Mouse (Mus musculus) forebrain, embryonic 13.5 days (tissue): ENCODE measurements at regions not wholly inside any gene's neighbourhood (a gene's known extent, or its start where the extent isn't known, plus 50 kb on each side); places are given as distances from the start of the nearest gene placed in this dataset.

Source experiments
- ATAC-seq: fragments of 200-750 bp; cut with Nextera tagmentation; 2 replicates; pipeline ENCODE4 v1.8.0; 2017
- H3K27ac ChIP-seq: fragments of 300-500 bp; sonication (generic); 2 replicates; pipeline ENCODE4 v1.5.1; 2015; ENCODE audit warnings: inconsistent platforms, mild to moderate bottlenecking, moderate library complexity
- H3K27me3 ChIP-seq: fragments of 300-500 bp; sonication (generic); 2 replicates; pipeline ENCODE4 v1.6.1; 2015; ENCODE audit warnings: mild to moderate bottlenecking, inconsistent platforms
- H3K36me3 ChIP-seq: fragments of 300-500 bp; sonication (generic); 2 replicates; pipeline ENCODE4 v1.6.1; 2015; ENCODE audit warnings: mild to moderate bottlenecking, inconsistent platforms; ENCODE audit not compliant: poor library complexity, severe bottlenecking
- H3K4me1 ChIP-seq: fragments of 300-500 bp; sonication (generic); 2 replicates; pipeline ENCODE4 v1.6.1; 2015; ENCODE audit warnings: inconsistent platforms
- H3K4me2 ChIP-seq: fragments of 300-500 bp; sonication (generic); 2 replicates; pipeline ENCODE4 v1.6.1; 2015; ENCODE audit warnings: inconsistent platforms, mild to moderate bottlenecking, moderate library complexity
- H3K4me3 ChIP-seq: fragments of 300-500 bp; sonication (generic); 2 replicates; pipeline ENCODE4 v1.5.1; 2015; ENCODE audit warnings: mild to moderate bottlenecking, inconsistent platforms
- H3K9ac ChIP-seq: fragments of 300-500 bp; sonication (generic); 2 replicates; pipeline ENCODE4 v1.6.1; 2015; ENCODE audit warnings: mild to moderate bottlenecking, inconsistent platforms
- H3K9me3 ChIP-seq: fragments of 300-500 bp; sonication (generic); replicated peaks from 2 replicates; pipeline ENCODE4 v1.6.1; 2016; ENCODE audit warnings: inconsistent platforms
- WGBS: fragments of 180-500 bp; shearing (Covaris S2); methylation state at CpG from one replicate; pipeline ENCODE4 v1.1.7; 2015; 5-methylcytosine and 5-hydroxymethylcytosine counted together

DNA sequence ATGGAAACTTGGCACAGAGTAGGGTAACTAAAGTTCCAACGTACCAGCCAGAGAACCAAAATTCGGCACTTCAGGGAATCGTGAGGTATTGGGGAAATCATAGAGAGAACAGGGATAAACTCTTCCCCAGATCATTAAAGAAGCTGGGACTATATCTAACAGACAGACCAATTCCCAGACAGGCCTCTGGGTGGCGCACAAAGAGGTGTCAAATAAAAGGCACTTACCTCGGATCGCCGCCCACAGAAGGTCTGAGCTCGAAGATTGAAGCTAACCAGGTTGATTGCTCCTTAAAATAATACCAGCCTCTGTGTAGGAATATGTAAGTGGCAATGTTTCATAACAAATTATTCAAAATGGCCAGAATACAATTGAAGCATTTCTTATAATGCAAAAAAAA lies 151.2 kb downstream of the CK137956 start:
- Histone ChIP-seq H3K4me2 (no peak overlapping the region), H3K4me3 (no peak overlapping the region), H3K27me3 (no peaks in the 10 kb centered on the region), H3K9me3 (peaks cover 4% of the 10 kb centered on the region; the same call in 1 of the 2 replicates), H3K9ac (no peak overlapping the region), H3K36me3 (no peaks in the 10 kb centered on the region), H3K27ac (no peak overlapping the region), H3K4me1 (no peaks in the 10 kb centered on the region)
- WGBS = 83% methylated on average over 8 of the region's 8 CpGs
- no peak for ATAC-seq

DNA sequence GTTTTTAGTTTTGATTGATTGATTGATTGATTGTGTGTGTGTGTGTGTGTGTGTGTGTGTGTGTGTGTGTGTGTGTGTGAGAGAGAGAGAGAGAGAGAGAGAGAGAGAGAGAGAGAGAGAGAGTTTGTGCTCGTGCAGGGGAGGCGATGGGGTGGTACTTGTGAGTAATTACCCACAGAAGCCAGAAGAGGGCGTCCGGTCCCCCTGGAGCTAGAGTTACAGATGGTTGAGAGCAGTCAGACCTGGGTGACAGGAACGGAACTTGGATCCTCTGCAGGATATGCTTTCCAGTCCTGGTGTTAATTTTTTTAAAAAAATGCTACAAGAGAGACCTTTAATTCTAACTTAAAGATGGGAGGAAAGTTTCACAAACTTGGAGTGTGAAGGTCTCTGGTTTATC lies 151.7 kb downstream of the CK137956 start:
- WGBS = 74% methylated on average over 5 of the region's 5 CpGs
- Histone ChIP-seq H3K9ac (no peak overlapping the region), H3K4me1 (no peaks in the 10 kb centered on the region), H3K4me2 (no peak overlapping the region), H3K4me3 (no peak overlapping the region), H3K36me3 (no peaks in the 10 kb centered on the region), H3K27ac (no peak overlapping the region), H3K9me3 (peaks cover 7% of the 10 kb centered on the region; the same call in 1 of the 2 replicates), H3K27me3 (no peaks in the 10 kb centered on the region)
- ATAC-seq = no peak

DNA sequence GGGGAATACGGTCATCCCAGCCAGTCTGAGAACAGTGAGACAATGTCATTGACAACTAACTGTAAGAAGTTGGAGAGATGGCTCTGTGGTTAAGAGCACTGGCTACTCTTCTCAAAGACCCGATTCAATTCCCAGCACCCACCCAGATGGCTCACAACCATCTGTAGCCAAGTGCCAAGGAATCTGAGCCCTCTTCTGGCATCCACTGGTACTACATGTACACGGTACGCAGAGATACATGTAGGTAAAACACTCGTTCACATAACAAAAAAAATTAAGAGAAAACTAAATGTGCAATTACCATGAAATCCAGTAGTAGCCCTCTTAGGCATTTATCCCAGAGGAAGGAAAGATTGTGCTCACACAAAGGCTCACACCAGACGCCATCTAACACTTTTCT lies 156.1 kb downstream of the CK137956 start:
- 90% methylated on average over 6 of the region's 6 CpGs for WGBS
- no peaks in the 10 kb centered on the region for H3K36me3 ChIP-seq

DNA sequence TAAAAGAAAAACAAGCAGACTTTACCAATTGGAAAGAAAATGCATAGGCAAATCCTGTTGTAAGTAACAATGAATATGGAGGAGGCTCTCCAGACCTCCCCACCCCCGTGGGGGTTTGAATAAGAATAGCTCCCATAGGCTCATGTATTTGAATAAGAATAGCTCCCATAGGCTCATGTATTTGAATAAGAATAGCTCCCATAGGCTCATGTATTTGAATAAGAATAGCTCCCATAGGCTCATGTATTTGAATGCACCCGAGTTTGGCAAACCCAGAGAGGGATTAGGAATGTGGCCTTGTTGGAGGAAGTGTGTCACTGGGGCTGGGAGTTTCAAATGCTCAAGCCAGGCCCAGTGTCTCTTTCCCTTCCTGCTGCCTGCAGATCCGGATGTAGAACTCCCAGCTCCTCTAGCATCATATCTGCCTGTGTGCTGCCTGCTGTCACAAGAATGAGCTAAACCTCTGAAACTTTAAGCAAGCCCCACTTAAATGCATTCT lies 158.7 kb downstream of the CK137956 start:
- Histone ChIP-seq H3K4me3 (no peak overlapping the region), H3K27me3 (no peaks in the 10 kb centered on the region), H3K9ac (no peak overlapping the region), H3K27ac (no peak overlapping the region), H3K36me3 (no peaks in the 10 kb centered on the region), H3K4me1 (no peaks in the 10 kb centered on the region), H3K9me3 (peaks cover 5% of the 10 kb centered on the region; the same call in 1 of the 2 replicates), H3K4me2 (no peak overlapping the region)
- WGBS = 50% methylated on average over 3 of the region's 3 CpGs
- ATAC-seq = no peak

More for the DNA sequence above, 156.1 kb downstream of the CK137956 start:
- Histone ChIP-seq H3K9me3 (peaks cover 5% of the 10 kb centered on the region; the same call in 1 of the 2 replicates), H3K4me3 (no peak overlapping the region), H3K4me2 (no peak overlapping the region), H3K9ac (no peak overlapping the region), H3K27ac (no peak overlapping the region), H3K4me1 (no peaks in the 10 kb centered on the region), H3K27me3 (no peaks in the 10 kb centered on the region)
- no peak for ATAC-seq

DNA sequence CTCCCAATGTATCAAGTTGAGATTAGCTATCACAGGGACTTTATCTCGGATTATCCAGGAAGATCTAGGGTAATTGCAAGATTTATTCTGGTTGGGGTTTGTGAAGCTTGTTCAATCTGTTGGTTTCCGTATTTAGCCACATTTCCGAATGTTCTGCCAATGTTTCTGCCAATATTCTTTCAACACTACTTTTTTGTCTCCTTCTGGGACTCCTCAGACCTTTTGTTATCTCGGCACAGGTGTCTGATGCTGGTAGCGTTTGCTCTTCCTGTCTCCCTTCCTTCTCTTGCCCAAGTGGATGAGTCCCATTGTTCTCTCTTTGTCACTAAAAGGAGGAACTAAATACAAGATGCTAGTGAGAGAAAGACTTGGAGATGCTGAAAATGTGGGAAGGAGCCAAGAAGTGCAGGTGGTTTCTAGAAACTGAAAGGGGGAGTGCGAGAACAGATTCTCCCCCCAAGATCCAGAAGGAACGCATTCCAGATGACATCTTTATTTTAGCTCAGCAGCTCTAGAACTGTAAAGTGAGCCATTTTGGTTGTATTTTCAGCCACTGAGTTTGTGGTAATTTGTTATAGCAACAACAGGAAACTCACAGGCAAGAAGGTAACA lies 159.7 kb downstream of the CK137956 start:
- Histone ChIP-seq H3K36me3 (no peaks in the 10 kb centered on the region), H3K4me1 (no peaks in the 10 kb centered on the region), H3K27me3 (no peaks in the 10 kb centered on the region), H3K9ac (no peak overlapping the region), H3K9me3 (peaks cover 5% of the 10 kb centered on the region; the same call in 1 of the 2 replicates), H3K4me3 (no peak overlapping the region), H3K27ac (no peak overlapping the region), H3K4me2 (no peak overlapping the region)
- WGBS = 96% methylated on average over 7 of the region's 7 CpGs
- ATAC-seq = no peak

DNA sequence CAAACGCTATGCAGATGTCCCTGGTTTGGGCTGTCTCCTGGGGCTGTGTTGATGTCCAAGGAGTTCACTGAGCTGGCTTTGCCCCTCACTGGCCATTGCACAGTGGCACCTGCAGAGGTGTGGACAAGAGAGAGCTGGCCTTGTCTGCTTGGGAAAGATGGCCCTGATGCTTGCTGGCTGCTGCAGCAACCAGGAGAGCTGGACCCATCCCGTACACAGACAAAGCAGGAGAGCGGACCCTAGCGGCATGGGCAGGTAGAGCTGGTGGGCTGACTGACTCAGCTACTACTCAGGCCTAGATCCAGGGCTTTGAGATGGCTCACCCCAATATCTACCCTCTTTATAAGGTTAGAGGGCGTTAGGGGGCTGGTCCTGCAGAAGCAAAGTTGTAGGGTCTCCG lies 161.7 kb downstream of the CK137956 start:
- ATAC-seq = no peak
- Histone ChIP-seq H3K9me3 (no peaks in the 10 kb centered on the region), H3K27me3 (no peaks in the 10 kb centered on the region), H3K4me2 (no peak overlapping the region), H3K4me1 (no peaks in the 10 kb centered on the region), H3K36me3 (no peaks in the 10 kb centered on the region), H3K9ac (no peak overlapping the region), H3K27ac (no peak overlapping the region), H3K4me3 (no peak overlapping the region)
- 73% methylated on average over 6 of the region's 6 CpGs for WGBS

DNA sequence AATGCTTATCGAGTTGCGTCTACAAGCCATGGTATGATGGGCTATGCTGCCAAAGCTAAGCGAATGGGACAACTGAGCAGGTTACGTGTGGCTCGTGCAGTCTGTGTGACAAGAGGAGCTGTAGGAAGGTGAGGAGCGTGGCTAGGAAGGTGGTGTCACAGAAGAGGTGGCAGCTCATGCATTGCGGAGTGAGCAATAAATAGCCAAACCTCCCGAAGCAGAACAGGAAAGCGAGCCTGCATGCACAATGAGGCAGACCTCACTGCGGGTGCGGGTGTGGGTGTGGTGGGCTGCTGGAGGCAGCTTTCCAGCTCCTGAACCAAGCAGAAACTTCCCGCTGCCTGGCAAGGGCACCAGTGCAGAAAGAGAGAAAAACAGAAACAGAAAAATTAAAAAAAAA lies 181.5 kb downstream of the CK137956 start:
- Histone ChIP-seq H3K27me3 (no peaks in the 10 kb centered on the region), H3K27ac (no peak overlapping the region), H3K4me2 (no peak overlapping the region), H3K9ac (no peak overlapping the region), H3K9me3 (no peaks in the 10 kb centered on the region), H3K4me1 (no peaks in the 10 kb centered on the region), H3K36me3 (no peaks in the 10 kb centered on the region), H3K4me3 (no peak overlapping the region)
- ATAC-seq = no peak
- WGBS = 74% methylated on average over 12 of the region's 12 CpGs

DNA sequence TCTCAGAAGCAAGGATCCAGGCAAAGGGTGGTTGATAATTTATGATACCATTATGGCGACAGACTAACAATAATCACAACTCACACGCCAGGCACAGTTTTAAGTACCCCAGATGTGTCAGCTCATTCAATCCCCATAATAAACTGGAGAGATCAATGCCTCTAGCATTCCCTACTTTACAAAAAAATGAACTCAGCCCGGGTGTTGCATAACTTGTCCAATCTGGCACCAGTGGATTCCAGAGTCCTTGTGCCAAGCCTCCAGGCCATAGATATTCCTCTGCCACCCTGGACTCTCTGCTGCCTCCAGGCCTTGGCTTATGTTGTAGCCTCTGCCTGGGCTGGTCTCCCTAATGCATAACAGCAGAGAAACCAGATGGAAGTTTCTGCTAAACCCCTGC lies 185.0 kb downstream of the CK137956 start:
- H3K4me2 ChIP-seq = no peak overlapping the region
- H3K9me3 ChIP-seq = no peaks in the 10 kb centered on the region
- H3K4me3 ChIP-seq = no peak overlapping the region
- no peak for ATAC-seq
- H3K27me3 ChIP-seq = no peaks in the 10 kb centered on the region
- peaks cover 8% of the 10 kb centered on the region for H3K4me1 ChIP-seq
- H3K9ac ChIP-seq = no peak overlapping the region
- no peaks in the 10 kb centered on the region for H3K36me3 ChIP-seq
- no peak overlapping the region for H3K27ac ChIP-seq
- 80% methylated on average over 3 of the region's 3 CpGs for WGBS

DNA sequence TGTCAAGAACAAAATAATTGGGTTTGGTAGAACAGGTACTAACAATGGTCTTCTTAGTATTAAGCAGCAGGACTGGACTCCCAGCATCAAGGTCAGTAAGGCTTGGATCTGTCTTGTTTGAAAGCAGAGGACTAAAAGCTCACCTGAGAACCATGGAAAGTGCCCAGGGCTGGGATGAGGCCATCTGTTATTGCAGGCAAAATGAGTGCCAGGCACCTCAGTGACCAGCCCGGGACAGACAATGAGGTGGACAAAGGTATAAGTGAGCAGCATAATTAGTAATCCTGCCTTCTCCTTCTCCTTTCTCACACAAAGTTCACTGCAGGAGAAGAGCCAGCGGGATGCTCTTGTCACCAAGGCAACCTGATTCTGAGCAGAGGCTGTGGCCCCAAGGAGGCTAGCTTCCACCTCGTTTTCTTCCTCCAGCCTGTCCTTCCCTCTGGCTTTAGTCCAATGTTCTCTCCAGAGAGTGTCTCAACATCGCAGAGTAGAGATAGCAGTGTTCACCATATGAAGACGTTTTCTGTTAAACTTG lies 198.7 kb downstream of the CK137956 start:
- H3K9ac ChIP-seq = no peak overlapping the region
- H3K27ac ChIP-seq = no peak overlapping the region
- 0 out of 2 replicates have a peak, but pooled peaks cover 5% of the 10 kb centered on the region for H3K4me1 ChIP-seq
- no peaks in the 10 kb centered on the region for H3K27me3 ChIP-seq
- 30% methylated on average over 5 of the region's 5 CpGs for WGBS
- ATAC-seq = no peak
- H3K4me2 ChIP-seq = no peak overlapping the region
- H3K4me3 ChIP-seq = no peak overlapping the region
- H3K9me3 ChIP-seq = no peaks in the 10 kb centered on the region
- no peaks in the 10 kb centered on the region for H3K36me3 ChIP-seq

DNA sequence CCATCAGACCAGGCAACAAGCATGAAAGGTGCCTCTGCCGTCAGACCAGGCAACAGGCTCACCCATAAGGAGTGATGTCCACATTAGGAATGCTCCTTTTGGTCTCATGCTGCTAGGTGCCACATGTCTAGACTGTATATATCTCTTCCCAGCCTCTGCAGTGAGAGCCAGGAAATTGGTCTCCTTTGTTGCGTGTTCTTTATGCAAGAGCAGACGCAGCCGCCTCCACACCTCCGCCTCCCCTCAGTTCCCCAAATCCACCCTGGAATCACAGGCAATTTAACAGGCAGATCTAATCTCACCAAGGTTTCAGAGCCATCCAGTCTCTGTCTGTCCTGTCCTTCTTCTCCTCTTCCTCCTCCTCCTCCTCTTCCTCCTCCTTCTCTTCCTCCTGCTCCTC lies 207.0 kb downstream of the CK137956 start:
- WGBS = 90% methylated on average over 5 of the region's 5 CpGs
- no peak for ATAC-seq
- Histone ChIP-seq H3K4me2 (no peak overlapping the region), H3K4me1 (no peaks in the 10 kb centered on the region), H3K4me3 (no peak overlapping the region), H3K9ac (no peak overlapping the region), H3K36me3 (no peaks in the 10 kb centered on the region), H3K27me3 (no peaks in the 10 kb centered on the region), H3K27ac (no peak overlapping the region), H3K9me3 (no peaks in the 10 kb centered on the region)

DNA sequence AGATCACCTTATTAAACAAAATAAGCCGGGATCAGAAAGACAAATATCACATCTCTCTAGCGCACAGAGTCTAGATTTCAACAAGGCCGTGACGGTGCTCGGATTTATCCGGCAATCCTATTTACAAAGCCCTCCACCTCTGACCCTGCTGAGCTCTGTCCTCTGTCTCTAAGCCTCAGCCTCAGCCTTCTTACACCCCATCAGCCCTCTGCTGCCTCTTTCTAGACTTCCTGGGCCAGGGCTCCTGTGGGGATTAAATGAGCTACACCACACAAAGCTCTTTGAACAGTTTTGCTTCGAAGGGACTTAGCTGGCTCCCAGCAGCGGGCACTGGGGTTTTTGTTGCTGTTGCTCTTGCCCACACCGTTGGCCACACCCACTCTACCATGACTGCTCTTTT lies 211.8 kb downstream of the CK137956 start:
- ATAC-seq = no peak
- 23% methylated on average over 9 of the region's 9 CpGs for WGBS
- no peak overlapping the region for H3K4me3 ChIP-seq

DNA sequence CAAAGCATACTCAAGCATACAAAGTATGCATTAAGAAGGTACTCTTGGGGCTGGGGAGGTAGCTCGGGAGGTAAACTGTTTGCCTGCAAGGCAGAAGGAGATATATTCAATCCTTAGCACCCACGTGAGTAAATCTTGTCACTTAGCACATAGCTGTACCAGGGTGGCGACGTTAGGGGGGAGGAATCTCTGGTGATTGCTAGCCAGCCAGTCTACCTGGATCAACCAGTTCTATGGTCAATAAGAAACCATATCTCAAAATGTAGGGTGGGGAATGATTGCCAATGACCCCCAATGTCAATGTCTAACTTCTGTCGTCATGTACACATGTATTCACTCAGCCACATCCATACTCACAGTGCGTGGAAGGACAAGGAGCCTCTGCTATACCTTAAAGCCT lies 214.5 kb downstream of the CK137956 start:
- no peak overlapping the region for H3K4me2 ChIP-seq
- no peak overlapping the region for H3K9ac ChIP-seq
- H3K27me3 ChIP-seq = no peaks in the 10 kb centered on the region
- no peaks in the 10 kb centered on the region for H3K36me3 ChIP-seq
- no peaks in the 10 kb centered on the region for H3K4me1 ChIP-seq
- H3K4me3 ChIP-seq = no peak overlapping the region
- no peak for ATAC-seq
- no peaks in the 10 kb centered on the region for H3K9me3 ChIP-seq
- WGBS = 91% methylated on average over 6 of the region's 6 CpGs
- no peak overlapping the region for H3K27ac ChIP-seq

More for the DNA sequence above, 211.8 kb downstream of the CK137956 start:
- no peak overlapping the region for H3K27ac ChIP-seq
- H3K27me3 ChIP-seq = no peaks in the 10 kb centered on the region
- H3K4me2 ChIP-seq = no peak overlapping the region
- H3K36me3 ChIP-seq = no peaks in the 10 kb centered on the region
- no peaks in the 10 kb centered on the region for H3K9me3 ChIP-seq
- no peak overlapping the region for H3K9ac ChIP-seq
- no peaks in the 10 kb centered on the region for H3K4me1 ChIP-seq

DNA sequence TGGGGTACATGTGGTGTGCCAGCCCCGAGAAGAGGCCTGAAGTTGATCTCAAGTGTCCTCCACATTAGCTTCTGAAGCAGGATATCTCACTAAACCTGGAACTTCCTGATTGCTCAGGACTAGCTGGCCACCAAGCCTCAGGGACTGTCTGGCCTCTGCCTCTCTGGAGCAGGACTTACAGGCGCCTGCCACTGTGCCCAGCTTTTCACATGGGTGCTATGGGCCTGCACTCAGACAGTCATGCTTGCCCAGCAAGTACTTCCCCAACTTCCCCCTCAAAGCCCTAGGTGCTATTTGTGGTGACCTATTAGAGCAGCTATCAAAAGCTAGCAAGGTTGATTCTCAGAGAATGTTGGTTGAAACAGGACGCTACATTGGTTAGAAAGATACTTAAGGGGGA lies 220.0 kb downstream of the CK137956 start:
- no peak overlapping the region for H3K4me3 ChIP-seq
- H3K9ac ChIP-seq = no peak overlapping the region
- ATAC-seq = no peak
- H3K36me3 ChIP-seq = no peaks in the 10 kb centered on the region
- 87% methylated on average over 3 of the region's 3 CpGs for WGBS
- H3K4me2 ChIP-seq = no peak overlapping the region
- no peaks in the 10 kb centered on the region for H3K9me3 ChIP-seq
- H3K27me3 ChIP-seq = no peaks in the 10 kb centered on the region
- H3K27ac ChIP-seq = no peak overlapping the region
- H3K4me1 ChIP-seq = no peaks in the 10 kb centered on the region
